Mouse (Mus musculus) limb, embryonic 13.5 days (tissue): ENCODE data around the gene Hspa8. TPM values are rescaled to one million over a fixed set of nuclear protein-coding genes. Genes with fewer than 3 reads are reported as not detected.
"Not testable (repeated sequence)": the region's sequence is repeated elsewhere in the genome, so short reads cannot be mapped to it uniquely, and the experiment has no call there.

ENCODE experiments used
- ATAC-seq: fragments of 200-750 bp; cut with Nextera tagmentation; 2 replicates; pipeline ENCODE4 v1.8.0; 2017; ENCODE audit warnings: low read depth, moderate number of reproducible peaks, moderate TSS enrichment; ENCODE audit not compliant: low FRiP score
- H3K27ac ChIP-seq: fragments of 300-500 bp; sonication (generic); 2 replicates; pipeline ENCODE4 v1.5.1; 2015; ENCODE audit warnings: inconsistent platforms, mild to moderate bottlenecking, moderate library complexity
- H3K27me3 ChIP-seq: fragments of 300-500 bp; sonication (generic); 2 replicates; pipeline ENCODE4 v1.6.1; 2015; ENCODE audit warnings: mild to moderate bottlenecking, inconsistent platforms
- H3K36me3 ChIP-seq: fragments of 300-500 bp; sonication (generic); 2 replicates; pipeline ENCODE4 v1.6.1; 2015; ENCODE audit warnings: inconsistent platforms, mild to moderate bottlenecking, moderate library complexity
- H3K4me1 ChIP-seq: fragments of 300-500 bp; sonication (generic); 2 replicates; pipeline ENCODE4 v1.6.1; 2015; ENCODE audit warnings: inconsistent platforms
- H3K4me2 ChIP-seq: fragments of 300-500 bp; sonication (generic); replicated peaks from 2 replicates; pipeline ENCODE4 v1.6.1; 2015; ENCODE audit warnings: inconsistent platforms, mild to moderate bottlenecking, moderate library complexity
- H3K4me3 ChIP-seq: fragments of 300-500 bp; sonication (generic); 2 replicates; pipeline ENCODE4 v1.5.1; 2015; ENCODE audit warnings: moderate library complexity, mild to moderate bottlenecking, inconsistent platforms
- H3K9ac ChIP-seq: fragments of 300-500 bp; sonication (generic); 2 replicates; pipeline ENCODE4 v1.6.1; 2015; ENCODE audit warnings: mild to moderate bottlenecking, inconsistent platforms
- H3K9me3 ChIP-seq: fragments of 300-500 bp; sonication (generic); 2 replicates; pipeline ENCODE4 v1.6.1; 2016; ENCODE audit warnings: inconsistent platforms
- WGBS: fragments of 180-500 bp; shearing (Covaris S2); methylation state at CpG from one replicate; pipeline ENCODE4 v1.1.7; 2015; 5-methylcytosine and 5-hydroxymethylcytosine counted together
- polyA plus RNA-seq: library from polyadenylated mRNA; unstranded; fragments of >200 nt; fragmentation: Nextera tagmentation; extraction: Ambion mirVana; gene quantifications from 2 replicates; pipeline ENCODE4 v1.2.1, GENCODE M21; 2015

Hspa8 gene
- polyA plus RNA-seq, 1 experiment from 2014 or later: 2,567 TPM

GRCm38 (mm10) chr9:40791864-40792633 lies 8.7 kb upstream of the Hspa8 start:
- no peak overlapping the region for H3K9ac ChIP-seq
- WGBS: 71% methylated on average over 6 of the region's 6 CpGs

DNA sequence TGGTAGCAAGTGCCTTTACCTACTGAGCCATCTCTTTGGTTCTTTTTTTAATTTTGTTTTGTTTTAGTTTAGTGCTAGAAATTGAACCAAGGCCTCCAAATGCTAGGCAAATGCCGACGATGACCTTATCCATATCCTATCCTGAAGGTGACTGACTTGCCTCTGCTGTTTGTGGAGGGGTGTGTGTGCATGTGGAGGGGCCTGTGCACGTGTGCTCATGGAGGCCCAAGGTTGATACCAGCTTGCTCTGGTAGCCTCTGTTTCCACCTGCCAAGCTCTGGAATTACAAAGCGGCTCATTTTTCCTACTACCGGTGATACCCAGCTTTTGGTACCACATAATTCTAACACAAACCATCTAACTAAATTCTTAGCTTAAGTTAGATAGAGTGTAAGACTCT lies 7.2 kb upstream of the Hspa8 start:
- no peak overlapping the region for H3K4me3 ChIP-seq
- peaks cover 8% of the 10 kb centered on the region for H3K4me1 ChIP-seq
- no peaks in the 10 kb centered on the region for H3K27me3 ChIP-seq
- WGBS: 91% methylated on average over 5 of the region's 5 CpGs
- H3K27ac ChIP-seq: no peak overlapping the region
- no peaks in the 10 kb centered on the region for H3K36me3 ChIP-seq
- no peaks in the 10 kb centered on the region for H3K9me3 ChIP-seq
- H3K9ac ChIP-seq: no peak overlapping the region
- ATAC-seq: no peak
- H3K4me2 ChIP-seq: no peak overlapping the region

More at GRCm38 (mm10) chr9:40791864-40792633, 8.7 kb upstream of the Hspa8 start:
- Histone ChIP-seq H3K36me3 (no peaks in the 10 kb centered on the region), H3K27ac (no peak overlapping the region), H3K4me3 (no peak overlapping the region), H3K4me2 (no peak overlapping the region), H3K4me1 (no peaks in the 10 kb centered on the region), H3K27me3 (no peaks in the 10 kb centered on the region), H3K9me3 (no peaks in the 10 kb centered on the region)
- ATAC-seq: no peak

- WGBS: 26% methylated on average over 5 of the region's 5 CpGs
- H3K27ac ChIP-seq: no peak overlapping the region
- no peak overlapping the region for H3K4me2 ChIP-seq
- peaks cover 15% of the 10 kb centered on the region for H3K4me1 ChIP-seq
- no peaks in the 10 kb centered on the region for H3K9me3 ChIP-seq
- H3K27me3 ChIP-seq: no peaks in the 10 kb centered on the region
- no peak for ATAC-seq
- no peaks in the 10 kb centered on the region for H3K36me3 ChIP-seq
- H3K9ac ChIP-seq: no peak overlapping the region
- no peak overlapping the region for H3K4me3 ChIP-seq
Observed at GRCm38 (mm10) chr9:40794251-40794650, 6.5 kb upstream of the Hspa8 start.

- no peak overlapping the region for H3K4me3 ChIP-seq
- peaks cover 16% of the 10 kb centered on the region for H3K4me1 ChIP-seq
- no peak overlapping the region for H3K4me2 ChIP-seq
- ATAC-seq: no peak
- H3K27me3 ChIP-seq: no peaks in the 10 kb centered on the region
- no peaks in the 10 kb centered on the region for H3K9me3 ChIP-seq
- WGBS: 63% methylated on average over 5 of the region's 5 CpGs
- H3K9ac ChIP-seq: no peak overlapping the region
- H3K27ac ChIP-seq: no peak overlapping the region
- no peaks in the 10 kb centered on the region for H3K36me3 ChIP-seq
Observed at GRCm38 (mm10) chr9:40794926-40795325, 5.9 kb upstream of the Hspa8 start.

- H3K36me3 ChIP-seq: no peaks in the 10 kb centered on the region
- H3K9ac ChIP-seq: no peak overlapping the region; the same call in 1 of the 2 replicates
- H3K27me3 ChIP-seq: no peaks in the 10 kb centered on the region
- WGBS: 83% methylated on average over 2 of the region's 2 CpGs
- H3K4me1 ChIP-seq: peaks cover 16% of the 10 kb centered on the region
- H3K27ac ChIP-seq: no peak overlapping the region
- H3K4me2 ChIP-seq: no peak overlapping the region
- no peak overlapping the region for H3K4me3 ChIP-seq
- no peak for ATAC-seq
- H3K9me3 ChIP-seq: no peaks in the 10 kb centered on the region
Observed at GRCm38 (mm10) chr9:40795562-40795961, 5.2 kb upstream of the Hspa8 start.

DNA sequence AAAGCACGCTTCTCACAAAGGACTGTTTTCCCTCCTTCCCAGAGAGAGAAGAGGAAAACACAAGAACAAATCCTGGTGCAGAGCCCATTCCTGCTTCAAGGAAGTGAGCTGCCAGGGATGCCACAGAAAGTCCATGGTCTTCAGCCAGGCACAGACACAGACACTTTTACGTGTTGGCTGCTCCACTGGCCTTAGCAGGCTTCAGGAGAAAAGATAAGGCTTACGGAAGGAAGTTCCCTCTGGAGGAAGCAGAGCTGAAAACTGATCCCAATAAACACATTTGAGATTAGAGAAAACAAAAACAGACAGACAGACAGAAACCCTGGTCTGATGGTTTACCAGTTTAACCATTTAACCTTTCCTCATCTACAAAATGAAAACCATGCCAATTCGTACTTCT lies 4.7 kb upstream of the Hspa8 start:
- Histone ChIP-seq H3K9ac (no peak overlapping the region), H3K27ac (no peak overlapping the region), H3K4me2 (no peak overlapping the region), H3K36me3 (no peaks in the 10 kb centered on the region), H3K9me3 (no peaks in the 10 kb centered on the region), H3K4me3 (no peak overlapping the region), H3K4me1 (peaks cover 16% of the 10 kb centered on the region), H3K27me3 (no peaks in the 10 kb centered on the region)
- 59% methylated on average over 4 of the region's 4 CpGs for WGBS
- ATAC-seq: no peak

DNA sequence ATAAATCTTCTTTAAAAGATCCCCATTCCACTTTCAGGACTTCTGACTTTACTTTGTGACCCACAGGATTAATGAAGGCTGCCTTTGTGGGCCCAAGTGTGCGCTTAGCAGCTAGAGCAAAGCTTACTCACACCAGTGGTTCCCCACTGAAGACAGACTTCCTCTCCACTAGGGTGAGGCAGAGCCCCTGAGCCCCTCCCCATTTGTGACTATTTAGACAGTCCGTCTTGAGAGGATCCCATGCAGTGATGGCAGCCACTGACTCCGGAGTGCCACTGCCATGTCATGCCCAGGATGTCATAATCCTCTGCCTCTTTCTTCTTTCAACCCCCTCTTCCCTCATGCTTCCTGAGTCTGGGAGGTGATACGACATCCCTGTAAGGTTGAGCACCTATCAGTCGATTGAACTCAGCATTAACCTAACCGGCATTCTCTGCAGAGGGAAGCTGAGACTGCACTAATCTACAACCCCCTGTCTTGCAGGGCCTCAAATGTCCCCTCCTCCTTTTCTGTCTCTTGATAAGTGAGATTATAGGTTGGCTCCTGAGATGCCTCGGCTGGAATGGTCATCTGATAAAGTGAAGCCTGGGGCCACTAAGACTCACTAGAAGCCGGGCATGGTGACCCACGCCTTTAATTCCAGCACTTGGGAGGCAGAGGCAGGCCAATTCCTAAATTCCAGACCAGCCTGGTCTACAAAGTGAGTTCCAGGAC lies 2.4 kb upstream of the Hspa8 start:
- Histone ChIP-seq H3K4me1 (peaks cover 21% of the 10 kb centered on the region), H3K9ac (peak overlapping the region; percentile 19; the same call in 1 of the 2 replicates), H3K27ac (peak overlapping the region; percentile 97; the same call in 1 of the 2 replicates), H3K4me2 (no peak overlapping the region), H3K4me3 (no peak overlapping the region), H3K9me3 (no peaks in the 10 kb centered on the region), H3K36me3 (peaks cover under 1% of the 10 kb centered on the region), H3K27me3 (no peaks in the 10 kb centered on the region)
- ATAC-seq: no peak
- 81% methylated on average over 9 of the region's 9 CpGs for WGBS

DNA sequence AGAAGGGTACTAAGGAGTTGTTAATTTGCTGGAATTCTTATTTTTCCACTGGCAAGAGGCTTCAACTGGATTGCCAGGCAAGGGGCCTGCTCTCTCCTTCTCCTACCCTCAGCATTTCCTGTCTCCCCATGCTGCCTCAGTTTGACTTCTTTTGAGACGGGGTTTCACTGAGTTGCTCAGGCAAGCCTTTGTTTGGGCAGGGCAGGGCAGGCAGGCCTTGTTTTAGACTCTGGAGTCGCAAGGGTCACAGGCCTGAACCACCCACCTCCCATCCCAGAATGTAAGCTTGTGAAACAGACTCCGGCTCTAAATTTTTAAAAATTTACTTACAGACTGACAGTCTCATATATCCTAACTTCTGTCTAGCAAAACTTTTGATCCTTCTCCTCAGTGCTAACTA lies 1.7 kb upstream of the Hspa8 start:
- no peak for ATAC-seq
- Histone ChIP-seq H3K9me3 (no peaks in the 10 kb centered on the region), H3K27ac (peak overlapping the region; percentile 97), H3K4me3 (no peak overlapping the region), H3K36me3 (peaks cover 8% of the 10 kb centered on the region), H3K4me1 (peaks cover 27% of the 10 kb centered on the region), H3K4me2 (no peak overlapping the region; the same call in 1 of the 2 replicates), H3K9ac (peak overlapping the region; percentile 31; the same call in 1 of the 2 replicates), H3K27me3 (no peaks in the 10 kb centered on the region)
- WGBS: 64% methylated on average over 3 of the region's 3 CpGs

DNA sequence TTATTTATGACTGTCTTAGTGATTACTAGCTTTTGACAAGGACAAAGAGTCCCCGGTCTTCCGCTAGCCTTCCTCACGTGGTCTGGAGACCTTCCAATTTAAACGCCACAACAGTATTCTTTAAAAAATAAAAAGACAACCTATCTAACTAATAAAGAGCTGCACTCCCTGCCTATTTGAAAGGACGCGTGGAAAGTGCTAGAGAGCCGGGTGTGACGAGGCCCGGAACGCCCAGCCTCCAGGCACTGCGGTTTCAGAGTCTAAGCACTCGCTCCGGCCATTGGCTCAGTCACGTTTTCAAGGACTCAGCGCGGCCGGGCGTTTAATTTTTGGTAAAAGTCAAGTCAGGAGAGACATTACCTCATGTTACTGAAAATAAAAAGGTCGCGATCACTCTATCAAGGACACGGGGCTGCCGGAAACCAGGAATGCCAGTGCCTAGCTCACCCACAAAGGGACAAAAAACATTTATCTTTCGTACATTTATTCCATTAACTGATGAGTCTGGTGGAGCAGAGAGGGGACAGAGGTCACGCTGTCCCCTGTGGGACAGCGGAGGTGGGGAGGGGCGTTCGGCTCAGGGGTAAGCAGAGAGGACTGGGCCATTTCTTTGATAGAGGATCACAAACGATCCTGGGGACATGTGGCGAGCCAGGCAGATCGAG lies 815 bp upstream of the Hspa8 start:
- peak; percentile 12 for ATAC-seq
- Histone ChIP-seq H3K9me3 (no peaks in the 10 kb centered on the region), H3K4me1 (peaks cover 30% of the 10 kb centered on the region), H3K4me3 (peak overlapping the region; percentile 97), H3K27ac (peak overlapping the region; percentile 97), H3K9ac (peak overlapping the region; percentile 86), H3K27me3 (no peaks in the 10 kb centered on the region), H3K36me3 (peaks cover 14% of the 10 kb centered on the region), H3K4me2 (peak overlapping the region; percentile 85)
- 2% methylated on average over 30 of the region's 30 CpGs for WGBS

- H3K9me3 ChIP-seq, H3K27me3 ChIP-seq: not testable (repeated sequence)
- Histone ChIP-seq H3K36me3 (peaks cover 34% of the 10 kb centered on the region), H3K4me2 (peak overlapping the region; percentile 85), H3K27ac (peak overlapping the region; percentile 95), H3K4me1 (peaks cover 49% of the 10 kb centered on the region), H3K9ac (peak overlapping the region; percentile 99), H3K4me3 (peak overlapping the region; percentile 97)
- under 1% methylated on average over 28 of the region's 28 CpGs for WGBS
- peak; percentile 3 for ATAC-seq
Observed at GRCm38 (mm10) chr9:40801614-40802532, 1.1 kb downstream of the Hspa8 start.

DNA sequence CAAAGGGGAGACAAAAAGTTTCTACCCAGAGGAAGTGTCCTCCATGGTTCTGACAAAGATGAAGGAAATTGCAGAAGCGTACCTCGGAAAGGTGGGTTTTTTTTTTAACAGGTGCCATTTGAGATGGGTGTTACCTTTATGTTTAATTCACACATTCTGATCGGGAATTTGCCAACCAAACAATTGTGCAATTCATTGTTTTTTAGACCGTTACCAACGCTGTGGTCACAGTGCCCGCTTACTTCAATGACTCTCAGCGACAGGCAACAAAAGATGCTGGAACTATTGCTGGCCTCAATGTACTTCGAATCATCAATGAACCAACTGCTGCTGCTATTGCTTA lies 1.7 kb downstream of the Hspa8 start:
- H3K27ac ChIP-seq, H3K9me3 ChIP-seq, ATAC-seq, H3K27me3 ChIP-seq: not testable (repeated sequence)
- H3K4me3 ChIP-seq: peak overlapping the region; percentile 97
- peaks cover 34% of the 10 kb centered on the region for H3K36me3 ChIP-seq
- H3K9ac ChIP-seq: peak overlapping the region; percentile 99
- WGBS: 6% methylated on average over 8 of the region's 8 CpGs
- peak overlapping the region; percentile 85 for H3K4me2 ChIP-seq
- H3K4me1 ChIP-seq: peaks cover 55% of the 10 kb centered on the region
